Mouse (Mus musculus) forebrain, embryonic 14.5 days (tissue): ENCODE data around the gene Prss45. TPM values are rescaled to one million over a fixed set of nuclear protein-coding genes. Genes with fewer than 3 reads are reported as not detected.

Experiments
- ATAC-seq: fragments of 200-750 bp; cut with Nextera tagmentation; 2 replicates; pipeline ENCODE4 v1.8.0; 2017; ENCODE audit warnings: mild to moderate bottlenecking, moderate library complexity
- DNase-seq: peaks from one replicate; pipeline ENCODE4 v3.0.0-alpha.2; 2015; ENCODE audit warnings: low spot score
- H3K27ac ChIP-seq: fragments of 300-500 bp; sonication (generic); 2 replicates; pipeline ENCODE4 v1.5.1; 2014; ENCODE audit warnings: low read depth, mild to moderate bottlenecking, control low read depth, low read length, moderate library complexity
- H3K27me3 ChIP-seq: fragments of 300-500 bp; sonication (generic); replicated peaks from 2 replicates; pipeline ENCODE4 v1.6.1; 2014; ENCODE audit warnings: low read length, control low read depth, mixed read lengths; ENCODE audit not compliant: control insufficient read depth, insufficient read depth
- H3K36me3 ChIP-seq: fragments of 300-500 bp; sonication (generic); 2 replicates; pipeline ENCODE4 v1.6.1; 2014; ENCODE audit warnings: low read length, control low read depth; ENCODE audit not compliant: control insufficient read depth, insufficient read depth
- H3K4me1 ChIP-seq: fragments of 300-500 bp; sonication (generic); 2 replicates; pipeline ENCODE4 v1.6.1; 2014; ENCODE audit warnings: antibody characterized with exemption, low read length, control low read depth; ENCODE audit not compliant: control insufficient read depth, insufficient read depth
- H3K4me2 ChIP-seq: fragments of 300-500 bp; sonication (generic); 2 replicates; pipeline ENCODE4 v1.6.1; 2014; ENCODE audit warnings: mild to moderate bottlenecking, control low read depth, low read length
- H3K4me3 ChIP-seq: fragments of 300-500 bp; sonication (generic); 2 replicates; pipeline ENCODE4 v1.5.1; 2014; ENCODE audit warnings: low read depth, low read length, control low read depth
- H3K9ac ChIP-seq: fragments of 300-500 bp; sonication (generic); 2 replicates; pipeline ENCODE4 v1.6.1; 2014; ENCODE audit warnings: mild to moderate bottlenecking, low read length, control low read depth, moderate library complexity
- H3K9me3 ChIP-seq: fragments of 300-500 bp; sonication (generic); replicated peaks from 2 replicates; pipeline ENCODE4 v1.6.1; 2016; ENCODE audit warnings: low read length, control low read depth, mixed read lengths; ENCODE audit not compliant: control insufficient read depth
- WGBS: fragments of 180-500 bp; shearing (Covaris S2); extraction: QIAGEN DNeasy Blood & Tissue Kit; methylation state at CpG from one replicate; pipeline ENCODE4 v1.1.7; 2014; 5-methylcytosine and 5-hydroxymethylcytosine counted together
- polyA plus RNA-seq: library from polyadenylated mRNA; unstranded; fragments of >200 nt; fragmentation: Nextera tagmentation; extraction: Ambion mirVana; gene quantifications from 2 replicates; pipeline ENCODE4 v1.2.1, GENCODE M21; 2014

The Prss45 gene
- polyA plus RNA-seq, 1 experiment from 2014 or later, result 0.38 TPM

GRCm38 (mm10) chr9:110844206-110844605, 9.8 kb downstream of the Prss45 start, which contains the start of gene Prss46:
Gene Prss46 (plus strand): TSS chr9:110844506.
- H3K4me1 ChIP-seq, result no peaks in the 10 kb centered on the region
- no peak within 1 kb of the TSS for H3K4me3 ChIP-seq
- no peaks in the 10 kb centered on the region for H3K9me3 ChIP-seq
- H3K9ac ChIP-seq, result no peak within 1 kb of the TSS
- H3K36me3 ChIP-seq, result no peaks in the 10 kb centered on the region
- ATAC-seq, result no peak
- DNase-seq, result no peak
- no peak within 1 kb of the TSS for H3K4me2 ChIP-seq
- H3K27me3 ChIP-seq, result no peaks in the 10 kb centered on the region
- no peak within 1 kb of the TSS for H3K27ac ChIP-seq
- 91% methylated on average over 10 of the region's 10 CpGs for WGBS

GRCm38 (mm10) chr9:110849162-110849561, 14.8 kb downstream of the Prss45 start:
- Histone ChIP-seq H3K4me3 (no peak overlapping the region), H3K4me2 (no peak overlapping the region), H3K9ac (no peak overlapping the region), H3K4me1 (no peaks in the 10 kb centered on the region), H3K27me3 (no peaks in the 10 kb centered on the region), H3K9me3 (no peaks in the 10 kb centered on the region), H3K27ac (no peak overlapping the region), H3K36me3 (no peaks in the 10 kb centered on the region)
- DNase-seq (no peak), ATAC-seq (no peak)
- WGBS, result 81% methylated on average over 7 of the region's 7 CpGs

DNA sequence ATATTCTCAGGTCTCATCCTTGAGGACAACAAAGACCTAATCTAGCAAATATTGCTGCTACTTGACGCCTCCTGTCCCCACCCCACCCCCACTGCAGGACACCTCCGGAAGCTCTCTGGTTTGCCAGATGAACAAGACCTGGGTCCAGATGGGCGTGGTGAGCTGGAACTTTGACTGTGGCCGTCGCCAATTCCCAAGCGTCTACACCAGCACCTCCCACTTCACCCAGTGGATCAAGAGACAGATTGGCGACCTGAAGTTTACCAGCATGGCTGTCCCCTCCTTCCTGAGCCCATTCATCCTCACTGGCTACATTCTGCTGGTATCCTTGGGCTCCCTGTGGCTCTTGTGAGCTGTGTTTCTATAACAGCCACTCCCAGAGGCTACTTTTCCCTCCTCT, 21.5 kb downstream of the Prss45 start:
- no peak overlapping the region for H3K4me2 ChIP-seq
- DNase-seq, result no peak
- 0 out of 2 replicates have a peak, but pooled peaks cover 8% of the 10 kb centered on the region for H3K27me3 ChIP-seq
- H3K27ac ChIP-seq, result no peak overlapping the region
- 0 out of 2 replicates have a peak, but pooled peaks cover 3% of the 10 kb centered on the region for H3K4me1 ChIP-seq
- 78% methylated on average over 7 of the region's 7 CpGs for WGBS
- no peaks in the 10 kb centered on the region for H3K36me3 ChIP-seq
- H3K9me3 ChIP-seq, result no peaks in the 10 kb centered on the region
- no peak overlapping the region for H3K9ac ChIP-seq
- ATAC-seq, result no peak
- no peak overlapping the region for H3K4me3 ChIP-seq

DNA sequence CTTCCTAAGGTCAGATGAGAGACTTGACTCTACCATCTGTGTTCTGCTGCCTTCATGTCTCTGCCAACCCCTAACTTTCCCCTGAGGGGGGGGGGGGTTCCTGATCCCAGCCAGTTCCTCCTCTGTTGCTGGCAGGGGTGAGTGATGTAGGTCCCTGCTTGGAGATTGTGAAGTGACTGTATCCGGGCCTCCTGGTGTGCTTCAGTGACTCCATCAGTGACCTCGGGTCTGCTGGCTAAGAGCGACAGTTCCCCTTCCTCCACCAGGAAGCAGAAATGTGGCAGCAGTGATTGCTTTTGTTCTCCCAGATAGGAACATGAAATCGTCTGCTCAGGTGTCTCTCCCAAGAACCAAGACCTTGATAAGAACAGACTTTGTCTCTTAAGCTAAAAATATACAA, 22.5 kb downstream of the Prss45 start:
- Histone ChIP-seq H3K27me3 (0 out of 2 replicates have a peak, but pooled peaks cover 8% of the 10 kb centered on the region), H3K9ac (no peak overlapping the region), H3K27ac (no peak overlapping the region), H3K4me3 (no peak overlapping the region), H3K9me3 (no peaks in the 10 kb centered on the region), H3K4me1 (0 out of 2 replicates have a peak, but pooled peaks cover 3% of the 10 kb centered on the region), H3K4me2 (no peak overlapping the region), H3K36me3 (no peaks in the 10 kb centered on the region)
- no peak for DNase-seq
- ATAC-seq, result no peak
- 75% methylated on average over 4 of the region's 4 CpGs for WGBS

GRCm38 (mm10) chr9:110857781-110858472, 23.5 kb downstream of the Prss45 start, which contains the start of gene Prss50:
Gene Prss50 (plus strand): TSS chr9:110857967.
- no peaks in the 10 kb centered on the region for H3K36me3 ChIP-seq
- DNase-seq, result peak; percentile 23
- peak within 1 kb of the TSS; percentile 44 for H3K4me2 ChIP-seq
- H3K9me3 ChIP-seq, result no peaks in the 10 kb centered on the region
- peak within 1 kb of the TSS; percentile 15; the same call in 1 of the 2 replicates for H3K4me3 ChIP-seq
- 0 out of 2 replicates have a peak, but pooled peaks cover 8% of the 10 kb centered on the region for H3K27me3 ChIP-seq
- 0 out of 2 replicates have a peak within 1 kb of the TSS, but pooled peaks have one; percentile 21 for H3K9ac ChIP-seq
- 0 out of 2 replicates have a peak, but pooled peaks cover 3% of the 10 kb centered on the region for H3K4me1 ChIP-seq
- ATAC-seq, result no peak
- WGBS, result 9% methylated on average over 41 of the region's 50 CpGs
- H3K27ac ChIP-seq, result no peak within 1 kb of the TSS

- H3K27ac ChIP-seq, result no peak overlapping the region
- H3K36me3 ChIP-seq, result no peaks in the 10 kb centered on the region
- no peak overlapping the region for H3K9ac ChIP-seq
- H3K27me3 ChIP-seq, result 0 out of 2 replicates have a peak, but pooled peaks cover 8% of the 10 kb centered on the region
- whole genome bisulfite sequencing, result 59% methylated on average over 5 of the region's 5 CpGs
- H3K4me1 ChIP-seq, result 0 out of 2 replicates have a peak, but pooled peaks cover 3% of the 10 kb centered on the region
- ATAC-seq (no peak), DNase-seq (no peak)
- no peak overlapping the region for H3K4me3 ChIP-seq
- no peaks in the 10 kb centered on the region for H3K9me3 ChIP-seq
- no peak overlapping the region for H3K4me2 ChIP-seq
These were observed 24.1 kb downstream of the Prss45 start for GRCm38 (mm10) chr9:110858523-110858922.

GRCm38 (mm10) chr9:110858967-110859596, 24.7 kb downstream of the Prss45 start:
- ATAC-seq, result no peak

DNA sequence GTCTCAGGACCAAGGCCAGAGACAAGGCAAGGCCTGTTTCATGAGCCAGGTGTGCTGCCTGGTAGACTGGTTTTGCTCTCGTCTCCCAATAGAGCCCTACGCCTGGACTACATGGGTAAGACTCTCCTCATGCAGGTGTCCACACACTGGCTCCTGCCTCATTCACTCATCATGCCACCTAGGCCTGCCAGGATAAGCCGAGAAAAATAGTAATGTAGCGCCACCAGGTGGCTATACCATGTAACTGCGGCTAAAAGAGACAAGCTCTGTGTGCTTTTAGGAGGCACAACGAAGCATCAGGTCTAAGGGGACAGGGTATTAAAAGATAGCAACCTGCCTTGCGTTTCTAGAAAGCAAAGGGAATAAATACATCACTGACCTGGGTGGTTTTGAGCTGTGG, 36.6 kb downstream of the Prss45 start:
- ATAC-seq, result no peak
- Histone ChIP-seq H3K27me3 (0 out of 2 replicates have a peak, but pooled peaks cover 16% of the 10 kb centered on the region), H3K4me2 (no peak overlapping the region), H3K9me3 (no peaks in the 10 kb centered on the region), H3K36me3 (no peaks in the 10 kb centered on the region), H3K9ac (no peak overlapping the region), H3K27ac (no peak overlapping the region), H3K4me1 (peaks cover 12% of the 10 kb centered on the region), H3K4me3 (no peak overlapping the region)
- peak; percentile 64 for DNase-seq
- 19% methylated on average over 7 of the region's 7 CpGs for WGBS

More at GRCm38 (mm10) chr9:110858967-110859596, 24.7 kb downstream of the Prss45 start:
- H3K27ac ChIP-seq, result no peak overlapping the region
- H3K4me3 ChIP-seq, result no peak overlapping the region
- no peak overlapping the region for H3K9ac ChIP-seq
- WGBS, result 83% methylated on average over 5 of the region's 5 CpGs
- no peak for DNase-seq
- 0 out of 2 replicates have a peak, but pooled peaks cover 8% of the 10 kb centered on the region for H3K27me3 ChIP-seq
- no peak overlapping the region for H3K4me2 ChIP-seq
- 0 out of 2 replicates have a peak, but pooled peaks cover 3% of the 10 kb centered on the region for H3K4me1 ChIP-seq
- no peaks in the 10 kb centered on the region for H3K36me3 ChIP-seq
- no peaks in the 10 kb centered on the region for H3K9me3 ChIP-seq
